Mouse (Mus musculus) hindbrain, postnatal 0 days (tissue): ENCODE measurements around the gene Gm10837. TPM values are rescaled to one million over a fixed set of nuclear protein-coding genes. Genes with fewer than 3 reads are reported as not detected.

ENCODE experiments used
- ATAC-seq: fragments of 200-750 bp; cut with Nextera tagmentation; 2 replicates; pipeline ENCODE4 v1.8.0; 2017; ENCODE audit warnings: mild to moderate bottlenecking, moderate TSS enrichment, moderate library complexity
- DNase-seq: peaks from one replicate; pipeline ENCODE4 v3.0.0-alpha.2; 2015; ENCODE audit warnings: low spot score
- H3K27ac ChIP-seq: fragments of 300-500 bp; sonication (generic); 2 replicates; pipeline ENCODE4 v1.5.1; 2014; ENCODE audit warnings: mild to moderate bottlenecking
- H3K27me3 ChIP-seq: fragments of 300-500 bp; sonication (generic); 2 replicates; pipeline ENCODE4 v1.6.1; 2014; ENCODE audit warnings: low read length, mixed read lengths; ENCODE audit not compliant: insufficient read depth
- H3K36me3 ChIP-seq: fragments of 300-500 bp; sonication (generic); 2 replicates; pipeline ENCODE4 v1.6.1; 2014; ENCODE audit warnings: low read length, mixed read lengths; ENCODE audit not compliant: insufficient read depth
- H3K4me1 ChIP-seq: fragments of 300-500 bp; sonication (generic); 2 replicates; pipeline ENCODE4 v1.6.1; 2014; ENCODE audit warnings: antibody characterized with exemption, low read length, mixed read lengths; ENCODE audit not compliant: insufficient read depth
- H3K4me2 ChIP-seq: fragments of 300-500 bp; sonication (generic); 2 replicates; pipeline ENCODE4 v1.6.1; 2014; ENCODE audit warnings: low read depth, mild to moderate bottlenecking, low read length, moderate library complexity, mixed read lengths
- H3K4me3 ChIP-seq: fragments of 300-500 bp; sonication (generic); 2 replicates; pipeline ENCODE4 v1.5.1; 2014; ENCODE audit warnings: low read length
- H3K9ac ChIP-seq: fragments of 300-500 bp; sonication (generic); replicated peaks from 2 replicates; pipeline ENCODE4 v1.6.1; 2014; ENCODE audit warnings: mild to moderate bottlenecking, low read length, moderate library complexity, mixed read lengths
- H3K9me3 ChIP-seq: fragments of 300-500 bp; sonication (generic); 2 replicates; pipeline ENCODE4 v1.6.1; 2016; ENCODE audit warnings: low read length, mixed read lengths
- CTCF ChIP-seq: IDR thresholded peaks from 2 replicates; pipeline ENCODE4 v1.5.1; 2016; ENCODE audit warnings: antibody characterized with exemption, control low read depth, low read depth
- WGBS: fragments of 180-500 bp; shearing (Covaris S2); extraction: QIAGEN DNeasy Blood & Tissue Kit; methylation state at CpG from one replicate; pipeline ENCODE4 v1.1.7; 2014; 5-methylcytosine and 5-hydroxymethylcytosine counted together
- polyA plus RNA-seq: library from polyadenylated mRNA; unstranded; fragments of >200 nt; fragmentation: Nextera tagmentation; extraction: Ambion mirVana; gene quantifications from 2 replicates; pipeline ENCODE4 v1.2.1, GENCODE M21; 2015
- total RNA-seq: library from RNA; depleted of rRNA; stranded (reverse); fragments of >200 nt; gene quantifications from 2 replicates; pipeline ENCODE4 v1.2.3, GENCODE M21; 2014

Gene Gm10837
- total and polyA plus RNA-seq, 2 experiments from 2014 or later, result 1.4 to 4.7 TPM

DNA sequence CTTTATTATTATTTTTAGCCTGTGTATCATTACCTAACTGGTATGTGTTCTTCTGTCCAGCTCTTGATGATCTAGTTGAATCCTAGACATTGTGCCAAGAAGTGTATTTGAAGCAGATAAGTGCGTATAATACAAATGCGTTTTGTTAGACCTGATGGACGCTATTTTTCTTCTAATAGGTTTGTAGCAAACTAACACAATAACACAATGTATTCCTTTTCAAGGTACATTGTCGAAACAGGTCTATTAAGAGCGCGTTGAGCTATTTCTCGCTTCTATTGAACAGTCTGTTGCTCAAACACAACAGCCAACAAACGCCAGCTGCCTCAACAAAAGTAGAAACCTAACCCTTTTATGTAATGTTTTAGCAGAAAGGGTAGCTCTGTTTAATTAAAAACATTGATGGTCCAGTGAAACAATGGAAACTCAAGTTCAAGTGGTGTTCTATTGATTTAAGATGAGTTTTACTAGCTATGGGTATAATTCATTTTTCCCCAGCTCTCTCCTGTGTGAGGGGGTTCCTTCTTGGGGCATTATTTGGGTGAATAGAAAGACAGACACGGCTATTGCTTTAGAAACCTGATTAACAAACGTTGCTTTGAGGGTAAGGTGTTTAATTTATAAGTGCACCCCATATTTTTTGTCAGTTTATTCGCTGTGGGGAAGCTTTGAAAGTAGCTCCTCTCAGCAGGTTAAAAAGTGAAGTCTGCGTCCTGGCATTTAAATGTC is 536 bp upstream of the Gm10837 start:
- ATAC-seq, result no peak
- Histone ChIP-seq H3K36me3 (no peaks in the 10 kb centered on the region), H3K27ac (peak overlapping the region; percentile 91), H3K27me3 (peaks cover 13% of the 10 kb centered on the region; the same call in 1 of the 2 replicates), H3K4me2 (peak overlapping the region; percentile 61), H3K9me3 (peaks cover 2% of the 10 kb centered on the region; the same call in 1 of the 2 replicates), H3K4me1 (no peaks in the 10 kb centered on the region), H3K4me3 (peak overlapping the region; percentile 37), H3K9ac (peak overlapping the region; percentile 58)
- DNase-seq, result peak; percentile 46
- no peak for TF ChIP-seq CTCF
- whole genome bisulfite sequencing, result 4% methylated on average over 12 of the region's 12 CpGs

GRCm38 (mm10) chr14:122491521-122491920 is 1.1 kb downstream of the Gm10837 start:
- peaks cover 2% of the 10 kb centered on the region; the same call in 1 of the 2 replicates for H3K9me3 ChIP-seq
- peak overlapping the region; percentile 37; the same call in 1 of the 2 replicates for H3K4me3 ChIP-seq
- DNase-seq (no peak), ATAC-seq (no peak)
- peak overlapping the region; percentile 58; the same call in 1 of the 2 replicates for H3K9ac ChIP-seq
- 59% methylated on average over 6 of the region's 6 CpGs for WGBS
- TF ChIP-seq CTCF, result no peak
- H3K4me1 ChIP-seq, result no peaks in the 10 kb centered on the region
- H3K4me2 ChIP-seq, result peak overlapping the region; percentile 61
- H3K27ac ChIP-seq, result peak overlapping the region; percentile 91
- no peaks in the 10 kb centered on the region for H3K36me3 ChIP-seq
- peaks cover 13% of the 10 kb centered on the region; the same call in 1 of the 2 replicates for H3K27me3 ChIP-seq

DNA sequence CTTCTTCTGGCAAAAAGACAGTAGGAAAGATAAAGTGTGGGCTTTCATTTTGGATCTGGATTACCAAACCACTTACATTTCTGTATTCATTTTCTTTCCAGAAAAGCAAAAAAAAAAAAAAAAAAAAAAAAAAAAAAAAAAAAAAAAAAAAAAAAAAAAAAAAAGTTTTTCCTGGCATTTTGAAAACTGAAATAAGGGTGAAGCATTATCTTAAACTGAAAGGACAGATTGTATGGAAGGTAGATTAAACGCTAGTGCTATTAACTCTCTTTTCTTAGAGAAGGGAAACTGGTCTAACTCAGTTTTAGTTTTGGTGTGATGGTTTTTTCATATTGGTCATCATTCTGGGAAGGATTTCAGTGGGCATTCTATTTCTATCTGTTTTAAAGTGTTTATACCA is 1.6 kb downstream of the Gm10837 start:
- no peaks in the 10 kb centered on the region for H3K4me1 ChIP-seq
- H3K9ac ChIP-seq, result no peak overlapping the region
- no peak for TF ChIP-seq CTCF
- peaks cover 13% of the 10 kb centered on the region; the same call in 1 of the 2 replicates for H3K27me3 ChIP-seq
- no peaks in the 10 kb centered on the region for H3K36me3 ChIP-seq
- H3K4me2 ChIP-seq, result peak overlapping the region; percentile 61; the same call in 1 of the 2 replicates
- H3K4me3 ChIP-seq, result no peak overlapping the region
- 63% methylated on average over 1 of the region's 1 CpGs for WGBS
- no peak overlapping the region for H3K27ac ChIP-seq
- DNase-seq, result no peak
- H3K9me3 ChIP-seq, result peaks cover 2% of the 10 kb centered on the region; the same call in 1 of the 2 replicates
- no peak for ATAC-seq

DNA sequence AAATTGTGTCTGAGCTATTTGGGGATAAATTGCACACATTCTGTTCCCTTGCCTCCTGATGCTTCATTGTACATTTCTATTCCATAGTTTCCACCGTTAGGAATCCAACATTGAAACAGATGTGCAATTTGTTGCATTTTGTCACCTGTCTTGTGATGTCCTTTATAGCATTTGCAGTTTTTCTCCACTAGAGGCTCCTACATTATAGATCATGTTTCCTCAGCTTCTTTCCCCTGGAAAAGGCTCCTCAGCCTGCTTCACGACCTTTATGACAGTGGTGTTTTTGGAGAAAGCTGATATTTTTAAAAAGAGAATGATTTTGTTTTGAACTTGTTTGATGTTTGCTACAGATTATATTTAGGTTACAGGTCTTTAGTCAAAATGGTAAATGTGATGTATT is 18.7 kb downstream of the Gm10837 start:
- peak; percentile 69 for TF ChIP-seq CTCF
- WGBS, result 24% methylated on average over 2 of the region's 2 CpGs

GRCm38 (mm10) chr14:122511519-122511918 is 21.1 kb downstream of the Gm10837 start:
- DNase-seq, result no peak

More for the DNA sequence above, 18.7 kb downstream of the Gm10837 start:
- 0 out of 2 replicates have a peak, but pooled peaks have one; percentile 35 for ATAC-seq
- H3K36me3 ChIP-seq, result no peaks in the 10 kb centered on the region
- no peak overlapping the region for H3K4me3 ChIP-seq
- peak; percentile 69 for DNase-seq
- H3K9me3 ChIP-seq, result no peaks in the 10 kb centered on the region
- no peak overlapping the region for H3K9ac ChIP-seq
- H3K4me2 ChIP-seq, result no peak overlapping the region
- no peak overlapping the region for H3K27ac ChIP-seq
- H3K4me1 ChIP-seq, result no peaks in the 10 kb centered on the region
- no peaks in the 10 kb centered on the region for H3K27me3 ChIP-seq

DNA sequence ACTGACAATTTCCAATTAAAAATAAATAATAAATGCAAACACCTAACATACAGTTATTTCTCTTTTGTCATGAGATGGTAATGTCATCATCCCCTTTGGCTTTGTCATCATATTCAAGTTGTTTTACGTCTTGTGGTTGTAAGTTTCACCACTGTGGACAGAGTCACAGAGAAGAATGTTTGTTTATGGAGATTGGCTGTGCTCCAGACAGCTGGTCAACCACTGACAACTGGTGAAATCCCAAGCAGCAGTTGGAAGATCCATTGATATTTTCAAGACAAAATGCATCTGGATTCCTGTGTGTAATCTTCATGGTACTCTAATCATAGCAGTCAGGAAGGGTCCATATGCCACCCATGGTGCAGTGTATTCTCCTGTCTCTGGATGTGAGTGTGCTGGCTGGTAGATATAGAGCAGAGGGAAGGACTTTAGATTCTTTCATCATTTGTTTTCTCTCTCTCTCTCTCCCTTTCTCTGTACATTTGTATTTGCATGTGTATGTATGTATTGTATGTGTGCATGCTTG is 23.2 kb downstream of the Gm10837 start:
- Histone ChIP-seq H3K27ac (no peak overlapping the region), H3K36me3 (no peaks in the 10 kb centered on the region), H3K9me3 (no peaks in the 10 kb centered on the region), H3K4me2 (no peak overlapping the region), H3K9ac (no peak overlapping the region), H3K4me1 (no peaks in the 10 kb centered on the region), H3K4me3 (no peak overlapping the region), H3K27me3 (no peaks in the 10 kb centered on the region)
- no peak for TF ChIP-seq CTCF
- DNase-seq (no peak), ATAC-seq (no peak)
- WGBS, result 64% methylated on average over 1 of the region's 1 CpGs

More at GRCm38 (mm10) chr14:122511519-122511918, 21.1 kb downstream of the Gm10837 start:
- no peak for ATAC-seq
- Histone ChIP-seq H3K4me2 (no peak overlapping the region), H3K4me3 (no peak overlapping the region), H3K27me3 (no peaks in the 10 kb centered on the region), H3K27ac (no peak overlapping the region), H3K9ac (no peak overlapping the region), H3K9me3 (no peaks in the 10 kb centered on the region), H3K4me1 (no peaks in the 10 kb centered on the region), H3K36me3 (no peaks in the 10 kb centered on the region)
- no peak for TF ChIP-seq CTCF
- WGBS, result 74% methylated on average over 3 of the region's 3 CpGs

- Histone ChIP-seq H3K9ac (no peak overlapping the region), H3K27ac (no peak overlapping the region), H3K4me2 (no peak overlapping the region), H3K9me3 (peaks cover 4% of the 10 kb centered on the region; the same call in 1 of the 2 replicates), H3K4me3 (no peak overlapping the region), H3K36me3 (no peaks in the 10 kb centered on the region), H3K27me3 (no peaks in the 10 kb centered on the region), H3K4me1 (peaks cover under 1% of the 10 kb centered on the region)
- 89% methylated on average over 4 of the region's 4 CpGs for WGBS
- no peak for ATAC-seq
- no peak for DNase-seq
- TF ChIP-seq CTCF, result no peak
These were observed 38.1 kb downstream of the Gm10837 start for GRCm38 (mm10) chr14:122528475-122528874.
